Mouse (Mus musculus) bone marrow macrophage, adult 2 months (primary cell): Measurements from ENCODE around the gene Prm1. TPM values are rescaled to one million over a fixed set of nuclear protein-coding genes. Genes with fewer than 3 reads are reported as not detected.

ENCODE experiments used
- H3K27ac ChIP-seq: 2 replicates; pipeline ENCODE4 v1.5.1; 2012; ENCODE audit warnings: low read depth, low read length; ENCODE audit not compliant: insufficient read depth
- H3K4me1 ChIP-seq: 2 replicates; pipeline ENCODE4 v1.6.1; 2012; ENCODE audit warnings: low read length; ENCODE audit not compliant: control insufficient read depth, insufficient read depth
- H3K4me3 ChIP-seq: 2 replicates; pipeline ENCODE4 v1.5.1; 2012; ENCODE audit warnings: mild to moderate bottlenecking, low read length, moderate library complexity; ENCODE audit not compliant: insufficient read depth
- CTCF ChIP-seq: IDR thresholded peaks from 2 replicates; pipeline ENCODE4 v1.5.1; 2012; ENCODE audit warnings: low read depth, mild to moderate bottlenecking, low read length, moderate library complexity
- POLR2A ChIP-seq: IDR thresholded peaks from 2 replicates; pipeline ENCODE4 v1.6.1; 2012; ENCODE audit warnings: mild to moderate bottlenecking, low read depth, low read length, borderline replicate concordance
- polyA plus RNA-seq: library from polyadenylated mRNA; stranded (reverse); fragments of >200 nt; gene quantifications from 2 replicates; pipeline ENCODE4 v1.2.4, GENCODE M21; 2012; ENCODE audit not compliant: missing spikeins, insufficient read depth, insufficient read length

Prm1 gene
- polyA plus RNA-seq, 1 experiment, result not detected

- no peak overlapping the region for H3K4me3 ChIP-seq
- H3K27ac ChIP-seq, result no peak overlapping the region
- H3K4me1 ChIP-seq, result peaks cover 34% of the 10 kb centered on the region
- TF ChIP-seq POLR2A (no peak), CTCF (no peak)
These were observed 44.5 kb downstream of the Prm1 start for GRCm38 (mm10) chr16:10761182-10761581.

GRCm38 (mm10) chr16:10756168-10756567 lies 49.5 kb downstream of the Prm1 start:
- no peak overlapping the region for H3K4me3 ChIP-seq
- H3K4me1 ChIP-seq, result peaks cover 52% of the 10 kb centered on the region
- TF ChIP-seq POLR2A, result no peak
- no peak for TF ChIP-seq CTCF
- no peak overlapping the region for H3K27ac ChIP-seq

- Histone ChIP-seq H3K4me3 (no peak overlapping the region), H3K27ac (peak overlapping the region; percentile 54), H3K4me1 (peaks cover 47% of the 10 kb centered on the region)
- no peak for TF ChIP-seq POLR2A
- no peak for TF ChIP-seq CTCF
These were observed 50.9 kb downstream of the Prm1 start for GRCm38 (mm10) chr16:10754521-10755296.

GRCm38 (mm10) chr16:10749824-10750223 lies 55.8 kb downstream of the Prm1 start:
- H3K4me3 ChIP-seq, result no peak overlapping the region
- no peak overlapping the region for H3K27ac ChIP-seq
- peaks cover 22% of the 10 kb centered on the region for H3K4me1 ChIP-seq
- no peak for TF ChIP-seq POLR2A
- TF ChIP-seq CTCF, result no peak

GRCm38 (mm10) chr16:10749226-10749625 lies 56.4 kb downstream of the Prm1 start:
- H3K27ac ChIP-seq, result no peak overlapping the region
- H3K4me1 ChIP-seq, result peaks cover 16% of the 10 kb centered on the region
- no peak overlapping the region for H3K4me3 ChIP-seq
- TF ChIP-seq CTCF (no peak), POLR2A (no peak)

Other genes starting within 250 kb of the Prm1 start
- 0.57 and 0.75 TPM in 2 replicates for gene Socs1, start 20.3 kb downstream of the Prm1 start, polyA plus RNA-seq
- gene Tnp2, start 17.2 kb downstream of the Prm1 start, polyA plus RNA-seq, result not detected in 2 replicates
- not detected in 2 replicates for gene Prm3, start 14.9 kb downstream of the Prm1 start, polyA plus RNA-seq
- gene Prm2, start 9.7 kb downstream of the Prm1 start, polyA plus RNA-seq, result not detected in 2 replicates
- not detected in 2 replicates for gene Gm11172, start 7.1 kb upstream of the Prm1 start, polyA plus RNA-seq
- gene Rmi2, start 29.2 kb upstream of the Prm1 start, polyA plus RNA-seq, result 0.33 and 0.75 TPM in 2 replicates